14 mouse cellular contexts compared by ENCODE assay signal in genomic region chr1:170933940-170934339, GRCm38 (mm10). TPM values are rescaled to one million over a fixed set of nuclear protein-coding genes. Genes with fewer than 3 reads are reported as not detected.
"Had no signal": no experiment of that assay in that cellular context is flagged by ENCODE, and none has a peak within 500 bp of the region (broad histone marks: within the 10 kb centered on the region; RNA-seq: fewer than 3 reads in every experiment).

No protein-coding gene starts in this region.

- DNase-seq: kidney, adult 2 months; kidney, postnatal 36 days; lung, embryonic 14.5 days; lung, postnatal 4 days; right cerebral cortex, postnatal 14 days; thymus, postnatal 4 days had no signal

- H3K4me1 ChIP-seq: limb, embryonic 12.5 days; midbrain, embryonic 13.5 days had no signal

- ATAC-seq: midbrain, embryonic 13.5 days had no signal

- H3K4me3 ChIP-seq: limb, embryonic 12.5 days; midbrain, embryonic 13.5 days had no signal

RNA-seq across cellular contexts. Expression of gene Fcrla, which starts 6.6 kb away (rescaled TPM):
- total RNA-seq: layer of hippocampus, adult 18-20 months; layer of hippocampus, postnatal 10 days; left cerebral cortex, postnatal 36 days; midbrain, postnatal 0 days had no signal
- polyA plus RNA-seq: kidney, embryonic 16.5 days; limb, embryonic 12.5 days; lung, embryonic 14.5 days; midbrain, embryonic 13.5 days; midbrain, postnatal 0 days; neural tube, embryonic 14.5 days had no signal

RNA-seq across cellular contexts. Expression of gene Fcrlb, which starts 21.2 kb away (rescaled TPM):
- polyA plus RNA-seq: limb, embryonic 12.5 days; lung, embryonic 14.5 days had no signal

RNA-seq across cellular contexts. Expression of gene Gm26620, which starts 49.1 kb away (rescaled TPM):
- polyA plus RNA-seq: lung, embryonic 14.5 days had no signal
